Mouse (Mus musculus): ENCODE measurements around the gene Zcchc13.

DNA sequence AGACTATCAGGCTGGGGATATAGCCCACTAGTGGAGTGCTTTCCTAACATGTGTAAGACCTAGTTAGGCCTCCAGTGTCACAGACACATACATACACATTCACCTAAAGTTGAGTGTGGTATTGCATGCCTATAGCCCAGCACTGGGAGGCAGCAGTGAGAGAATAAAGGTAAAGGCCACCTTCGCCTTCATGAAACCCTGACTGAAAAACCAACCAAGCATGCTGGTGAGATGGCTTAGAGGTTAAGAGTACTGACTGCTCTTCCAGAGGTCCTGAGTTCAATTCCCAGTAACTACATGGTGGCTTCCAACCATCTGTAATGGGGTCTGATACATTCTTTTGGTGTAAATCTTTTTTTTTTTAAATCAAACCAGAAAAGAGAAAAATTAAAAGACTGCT lies 1.5 kb upstream of the Zcchc13 start:
- TF ChIP-seq CTCF (IDR thresholded peaks at IDR 0.05; ENCODE audit: low read depth) (0 out of 2 replicates have a peak, but pooled peaks have one; percentile 26), EP300 (IDR thresholded peaks at IDR 0.05; ENCODE audit: low read depth) (no peak)
